Mouse (Mus musculus) lung, adult 2 months (tissue): ENCODE data around the gene Barhl1.

Experiments
- CTCF ChIP-seq: fragments of 200-500 bp; IDR thresholded peaks from 2 replicates; pipeline ENCODE4 v1.5.1; 2011; ENCODE audit warnings: mild to moderate bottlenecking, low read length, control low read depth; ENCODE audit not compliant: insufficient read depth
- POLR2A ChIP-seq: fragments of 200-500 bp; IDR thresholded peaks from 2 replicates; pipeline ENCODE4 v1.6.1; 2011; ENCODE audit warnings: low read depth, mild to moderate bottlenecking, control low read depth, low read length, borderline replicate concordance; ENCODE audit errors: extremely low read depth

DNA sequence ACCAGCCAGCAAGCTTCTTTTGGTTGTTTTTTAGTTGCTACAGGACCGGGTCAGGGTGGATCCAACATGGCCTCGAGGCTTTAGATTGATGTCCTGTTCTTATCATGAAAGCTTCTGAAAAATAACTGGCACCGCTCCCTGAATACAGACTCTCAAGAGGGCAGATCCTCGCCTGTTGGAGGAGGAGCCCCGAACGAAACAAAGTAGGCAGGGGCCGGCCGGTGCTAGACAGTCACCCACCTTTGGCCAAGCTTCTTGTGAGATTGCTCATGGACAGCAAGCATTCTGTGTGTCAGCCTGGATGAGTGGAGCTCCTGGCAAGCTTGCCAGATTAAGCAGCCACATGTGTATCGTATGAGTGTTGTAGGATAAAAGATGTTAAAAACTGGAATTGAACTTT, 11.7 kb downstream of the Barhl1 start:
- TF ChIP-seq POLR2A (no peak), CTCF (no peak)
